ENCODE assay signal across 8 mouse cellular contexts in the genomic region with DNA sequence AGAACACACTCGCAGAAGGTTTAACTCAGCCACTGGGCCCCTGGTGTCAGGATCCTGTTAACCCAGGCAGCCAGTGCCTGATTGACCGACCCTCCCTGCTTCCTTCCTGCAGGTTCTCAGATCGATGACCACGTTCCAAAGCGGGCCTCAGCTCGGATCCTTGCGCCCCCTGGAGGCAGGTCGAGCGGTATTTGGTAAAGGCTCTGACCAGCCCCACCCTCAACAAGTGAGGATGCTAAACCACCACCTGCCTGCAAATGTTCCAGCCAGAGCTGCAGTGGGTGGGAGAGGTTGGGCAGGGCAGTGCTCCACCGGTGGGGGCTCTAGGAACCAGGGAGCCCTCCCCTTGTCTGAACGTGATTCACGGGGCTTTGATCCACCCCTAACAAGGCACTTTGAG. TPM values are rescaled to one million over a fixed set of nuclear protein-coding genes. Genes with fewer than 3 reads are reported as not detected.
DNase-seq lines count a peak whose midpoint lies in the region; ATAC-seq and TF ChIP-seq lines count a peak whose summit lies in the region.

No protein-coding gene starts in this region.

- H3K4me1 ChIP-seq in bone marrow, adult 2 months (ENCODE audit: control insufficient read depth, insufficient read depth, low read length) = no peaks in the 10 kb centered on the region
- H3K4me1 ChIP-seq in heart, embryonic 12.5 days (replicated peaks) = peaks cover 10% of the 10 kb centered on the region; the same call in 1 of the 2 replicates
- no peaks in the 10 kb centered on the region for H3K4me1 ChIP-seq in kidney, postnatal 0 days (replicated peaks; ENCODE audit: insufficient read depth, low read length)
- peaks cover 33% of the 10 kb centered on the region for H3K4me1 ChIP-seq in liver, embryonic 12.5 days
- no peaks in the 10 kb centered on the region for H3K4me1 ChIP-seq in neural tube, embryonic 13.5 days (replicated peaks)
- no peaks in the 10 kb centered on the region for H3K4me1 ChIP-seq in testis, adult 2 months (ENCODE audit: control insufficient read depth, insufficient read depth, low read length)

- ATAC-seq in erythroblast, adult 5-6 weeks (replicated peaks; ENCODE audit: low FRiP score, poor library complexity, severe bottlenecking) = peak; percentile 65
- ATAC-seq in heart, embryonic 12.5 days (ENCODE audit: insufficient number of reproducible peaks, low FRiP score) = peak; percentile 58; the same call in 1 of the 2 replicates
- peak; percentile 60 for ATAC-seq in kidney, postnatal 0 days (replicated peaks; ENCODE audit: low FRiP score, low read depth)
- peak; percentile 53; the same call in 1 of the 2 replicates for ATAC-seq in liver, embryonic 12.5 days
- peak; percentile 64 for ATAC-seq in neural tube, embryonic 13.5 days (ENCODE audit: low read depth)

- peaks cover 10% of the 10 kb centered on the region for H3K27me3 ChIP-seq in heart, embryonic 12.5 days (replicated peaks)
- no peaks in the 10 kb centered on the region for H3K27me3 ChIP-seq in kidney, postnatal 0 days (ENCODE audit: insufficient read depth, low read length)
- peaks cover 20% of the 10 kb centered on the region; the same call in 1 of the 2 replicates for H3K27me3 ChIP-seq in liver, embryonic 12.5 days (replicated peaks)
- H3K27me3 ChIP-seq in neural tube, embryonic 13.5 days = no peaks in the 10 kb centered on the region
- no peaks in the 10 kb centered on the region for H3K27me3 ChIP-seq in testis, adult 2 months (ENCODE audit: control insufficient read depth, insufficient read depth, low read length)

- H3K9me3 ChIP-seq in heart, embryonic 12.5 days (replicated peaks) = no peaks in the 10 kb centered on the region
- H3K9me3 ChIP-seq in kidney, postnatal 0 days (replicated peaks; ENCODE audit: low read length) = no peaks in the 10 kb centered on the region
- no peaks in the 10 kb centered on the region for H3K9me3 ChIP-seq in liver, embryonic 12.5 days (replicated peaks)
- H3K9me3 ChIP-seq in neural tube, embryonic 13.5 days = no peaks in the 10 kb centered on the region

- DNase-seq in A20 (ENCODE audit: low read depth, low spot score) = peak; percentile 72
- DNase-seq in kidney, postnatal 0 days (ENCODE audit: low spot score) = peak; percentile 74

- H3K9ac ChIP-seq in heart, embryonic 12.5 days = no peak overlapping the region
- H3K9ac ChIP-seq in kidney, postnatal 0 days (ENCODE audit: low read depth, low read length) = no peak overlapping the region
- no peak overlapping the region for H3K9ac ChIP-seq in liver, embryonic 12.5 days
- H3K9ac ChIP-seq in neural tube, embryonic 13.5 days = no peak overlapping the region

- peak overlapping the region; percentile 51 for H3K4me2 ChIP-seq in heart, embryonic 12.5 days
- no peak overlapping the region for H3K4me2 ChIP-seq in kidney, postnatal 0 days (ENCODE audit: low read length)
- no peak overlapping the region for H3K4me2 ChIP-seq in liver, embryonic 12.5 days
- H3K4me2 ChIP-seq in neural tube, embryonic 13.5 days = no peak overlapping the region

- no peak overlapping the region for H3K27ac ChIP-seq in bone marrow, adult 2 months (ENCODE audit: control insufficient read depth, insufficient read depth, low read depth, low read length, poor library complexity)
- H3K27ac ChIP-seq in heart, embryonic 12.5 days (ENCODE audit: poor library complexity, severe bottlenecking) = no peak overlapping the region
- H3K27ac ChIP-seq in kidney, postnatal 0 days = no peak overlapping the region
- no peak overlapping the region for H3K27ac ChIP-seq in liver, embryonic 12.5 days
- no peak overlapping the region for H3K27ac ChIP-seq in neural tube, embryonic 13.5 days (replicated peaks)
- H3K27ac ChIP-seq in testis, adult 2 months (ENCODE audit: control insufficient read depth, insufficient read depth, low read depth, low read length) = no peak overlapping the region

- WGBS in bone marrow, adult 2 months = 9% methylated on average over 12 of the region's 12 CpGs
- WGBS in heart, embryonic 12.5 days = 14% methylated on average over 12 of the region's 12 CpGs
- 12% methylated on average over 12 of the region's 12 CpGs for WGBS in kidney, postnatal 0 days
- 8% methylated on average over 12 of the region's 12 CpGs for WGBS in liver, embryonic 12.5 days (ENCODE audit: insufficient replicate concordance)
- 17% methylated on average over 12 of the region's 12 CpGs for WGBS in neural tube, embryonic 13.5 days

- no peaks in the 10 kb centered on the region for H3K36me3 ChIP-seq in heart, embryonic 12.5 days
- no peaks in the 10 kb centered on the region for H3K36me3 ChIP-seq in kidney, postnatal 0 days (ENCODE audit: insufficient read depth, low read length)
- no peaks in the 10 kb centered on the region for H3K36me3 ChIP-seq in liver, embryonic 12.5 days
- H3K36me3 ChIP-seq in neural tube, embryonic 13.5 days = peaks cover 90% of the 10 kb centered on the region
- no peaks in the 10 kb centered on the region for H3K36me3 ChIP-seq in testis, adult 2 months (ENCODE audit: control insufficient read depth, insufficient read depth, low read length)

- H3K4me3 ChIP-seq in bone marrow, adult 2 months (replicated peaks; ENCODE audit: control insufficient read depth, low read depth, low read length) = no peak overlapping the region
- H3K4me3 ChIP-seq in heart, embryonic 12.5 days = no peak overlapping the region
- H3K4me3 ChIP-seq in kidney, postnatal 0 days (replicated peaks; ENCODE audit: low read depth, low read length) = no peak overlapping the region
- no peak overlapping the region for H3K4me3 ChIP-seq in liver, embryonic 12.5 days
- H3K4me3 ChIP-seq in neural tube, embryonic 13.5 days = no peak overlapping the region
- no peak overlapping the region for H3K4me3 ChIP-seq in testis, adult 2 months (ENCODE audit: control insufficient read depth, low read depth, low read length)

- TF ChIP-seq CTCF in bone marrow, adult 2 months (IDR thresholded peaks at IDR 0.05; ENCODE audit: control insufficient read depth, insufficient read depth, low read length) = peak; percentile 86
- TF ChIP-seq CTCF in kidney, postnatal 0 days (IDR thresholded peaks at IDR 0.05; ENCODE audit: low read depth) = peak; percentile 89
- TF ChIP-seq CTCF in testis, adult 2 months (IDR thresholded peaks at IDR 0.05; ENCODE audit: control insufficient read depth, insufficient read depth, insufficient replicate concordance, low read depth, low read length) = peak; percentile 68; the same call in 1 of the 2 replicates

- no peak for TF ChIP-seq POLR2A in bone marrow, adult 2 months (IDR thresholded peaks at IDR 0.05; ENCODE audit: borderline replicate concordance, control insufficient read depth, low read depth, low read length)
- no peak for TF ChIP-seq POLR2A in testis, adult 2 months (IDR thresholded peaks at IDR 0.05; ENCODE audit: control insufficient read depth, low read depth, low read length)

RNA-seq across cellular contexts. Expression of a gene that starts 18.3 kb away (rescaled TPM):
- 1.3 and 2.4 TPM in 2 replicates for polyA plus RNA-seq in bone marrow, adult 2 months (2011; ENCODE audit: insufficient read depth, insufficient read length, low replicate concordance, missing spikeins)
- 2.1 TPM in 1 of 2 replicates, not detected in the other for total RNA-seq in erythroblast, adult 5-6 weeks (2015; ENCODE audit: low replicate concordance)
- 0.28 and 0.51 TPM in 2 replicates for total RNA-seq in erythroblast, adult 5-6 weeks (2017; ENCODE audit: low replicate concordance)
- 18.3 and 19.6 TPM in 2 replicates for polyA plus RNA-seq in heart, embryonic 12.5 days (2016; fragmentation: Nextera tagmentation; extraction: Ambion mirVana)
- polyA plus RNA-seq in kidney, postnatal 0 days (2015; fragmentation: Nextera tagmentation; extraction: Ambion mirVana) = 20.6 and 23.0 TPM in 2 replicates
- 3.0 and 3.4 TPM in 2 replicates for polyA plus RNA-seq in liver, embryonic 12.5 days (2016; fragmentation: Nextera tagmentation; extraction: Ambion mirVana)
- 107 and 116 TPM in 2 replicates for polyA plus RNA-seq in neural tube, embryonic 13.5 days (2015; fragmentation: Nextera tagmentation; extraction: Ambion mirVana)
- polyA plus RNA-seq in testis, adult 2 months (2012; rRNA removed) = 341 and 342 TPM in 2 replicates
